Comparison of ENCODE assay signal across 17 mouse cellular contexts in genomic region chr16:58666681-58667080, GRCm38 (mm10). TPM values are rescaled to one million over a fixed set of nuclear protein-coding genes. Genes with fewer than 3 reads are reported as not detected.
"Had no signal": no experiment of that assay in that cellular context is flagged by ENCODE, and none has a peak within 500 bp of the region (broad histone marks: within the 10 kb centered on the region; RNA-seq: fewer than 3 reads in every experiment).

No protein-coding gene starts in this region.

RNA-seq across cellular contexts. Expression of gene E330017A01Rik, which starts 28.1 kb away (rescaled TPM):
- polyA plus RNA-seq: liver, embryonic 16.5 days; lung, embryonic 14.5 days; lung, embryonic 16.5 days; midbrain, embryonic 10.5 days; midbrain, embryonic 12.5 days; midbrain, embryonic 14.5 days; midbrain, embryonic 16.5 days; myocyte; neural tube, embryonic 11.5 days; neural tube, embryonic 15.5 days; small intestine, adult 2 months; stomach, embryonic 14.5 days; stomach, embryonic 16.5 days; thymus, adult 2 months; urinary bladder, adult 2 months had no signal

RNA-seq across cellular contexts. Expression of gene Gm813, which starts 49.9 kb away (rescaled TPM):
- polyA plus RNA-seq: liver, embryonic 16.5 days; lung, embryonic 14.5 days; lung, embryonic 16.5 days; midbrain, embryonic 10.5 days; midbrain, embryonic 12.5 days; midbrain, embryonic 14.5 days; midbrain, embryonic 16.5 days; myocyte; neural tube, embryonic 11.5 days; neural tube, embryonic 13.5 days; neural tube, embryonic 15.5 days; small intestine, adult 2 months; stomach, embryonic 14.5 days; stomach, embryonic 16.5 days; testis, adult 2 months; thymus, adult 2 months; urinary bladder, adult 2 months had no signal

RNA-seq across cellular contexts. Expression of gene Gpr15, which starts 52.2 kb away (rescaled TPM):
- polyA plus RNA-seq: liver, embryonic 16.5 days; lung, embryonic 14.5 days; myocyte; neural tube, embryonic 11.5 days; neural tube, embryonic 13.5 days; neural tube, embryonic 15.5 days; small intestine, adult 2 months; stomach, embryonic 14.5 days; stomach, embryonic 16.5 days had no signal
